ENCODE assay signal across 11 mouse cellular contexts in the genomic region with DNA sequence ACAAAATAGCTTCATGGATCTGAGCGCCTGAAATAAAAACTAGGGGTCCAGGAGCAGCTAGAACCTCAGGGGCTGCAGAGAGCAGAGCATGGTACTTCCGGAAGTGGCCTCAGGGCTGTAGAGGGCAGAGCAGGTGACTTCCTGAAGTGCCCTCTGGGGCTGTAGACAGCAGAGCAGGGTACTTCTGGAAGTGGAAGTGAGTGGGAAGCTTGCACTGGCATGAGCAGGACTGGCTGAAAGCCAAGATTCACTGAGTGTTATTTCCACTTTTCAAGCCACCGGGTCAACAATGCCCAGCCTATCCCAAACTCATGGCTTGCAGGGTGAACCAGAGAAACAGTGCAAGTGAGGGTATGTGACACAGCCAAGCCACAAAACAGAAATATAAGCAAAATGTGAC.
DNase-seq lines count a peak whose midpoint lies in the region.
"Had no signal": no experiment of that assay in that cellular context is flagged by ENCODE, and none has a peak within 500 bp of the region (broad histone marks: within the 10 kb centered on the region; RNA-seq: fewer than 3 reads in every experiment).

No protein-coding gene starts in this region.

- peak; percentile 18 to 20 for DNase-seq in cerebellum, postnatal 14 days
- DNase-seq in cerebellum, postnatal 36 days = no peak
- DNase-seq in kidney, postnatal 25 days = peak; percentile 3 to 34
- no peak for DNase-seq in kidney, adult 18-20 months
- peak; percentile 33 for DNase-seq in brain, adult 2 months (ENCODE audit: low read depth, low spot score)
- DNase-seq in lung, postnatal 14 days = peak; percentile 59
- no peak for DNase-seq in thymus, postnatal 14 days
- DNase-seq in natural killer cell, adult 2 months (ENCODE audit: low spot score in 2 of 2) = no peak
- DNase-seq: adrenal gland, adult 2 months; gastrocnemius, postnatal 10 days; thymus, postnatal 36 days had no signal

Comparison
In these comparisons a context has a peak if more than half of its experiments do, and no peak if none do; other contexts are left out.
1. DNase-seq: peak in cerebellum, postnatal 14 days (2 of 2), kidney, postnatal 25 days (2 of 2), brain, adult 2 months (single experiment) and lung, postnatal 14 days (single experiment); none in cerebellum, postnatal 36 days (0 of 2), kidney, adult 18-20 months (single experiment), thymus, postnatal 14 days (single experiment) and natural killer cell, adult 2 months (0 of 2).